Mouse (Mus musculus) lung, embryonic 14.5 days (tissue): ENCODE measurements around the gene Exoc7. TPM values are rescaled to one million over a fixed set of nuclear protein-coding genes. Genes with fewer than 3 reads are reported as not detected.

Experiments used
- ATAC-seq: fragments of 200-750 bp; cut with Nextera tagmentation; 2 replicates; pipeline ENCODE4 v1.8.0; 2017; ENCODE audit warnings: mild to moderate bottlenecking, moderate TSS enrichment, moderate library complexity; ENCODE audit not compliant: insufficient read depth
- DNase-seq: peaks from one replicate; pipeline ENCODE4 v3.0.0-alpha.2; 2015
- H3K27ac ChIP-seq: fragments of 300-500 bp; sonication (generic); 2 replicates; pipeline ENCODE4 v1.5.1; 2014; ENCODE audit warnings: low read depth, mild to moderate bottlenecking, moderate library complexity
- H3K27me3 ChIP-seq: fragments of 300-500 bp; sonication (generic); 2 replicates; pipeline ENCODE4 v1.6.1; 2014; ENCODE audit warnings: low read length, control low read depth; ENCODE audit not compliant: insufficient read depth
- H3K36me3 ChIP-seq: fragments of 300-500 bp; sonication (generic); 2 replicates; pipeline ENCODE4 v1.6.1; 2014; ENCODE audit warnings: control low read depth; ENCODE audit not compliant: insufficient read depth
- H3K4me1 ChIP-seq: fragments of 300-500 bp; sonication (generic); 2 replicates; pipeline ENCODE4 v1.6.1; 2014; ENCODE audit warnings: antibody characterized with exemption, control low read depth; ENCODE audit not compliant: insufficient read depth
- H3K4me2 ChIP-seq: fragments of 300-500 bp; sonication (generic); 2 replicates; pipeline ENCODE4 v1.6.1; 2014; ENCODE audit warnings: mild to moderate bottlenecking
- H3K4me3 ChIP-seq: fragments of 300-500 bp; sonication (generic); 2 replicates; pipeline ENCODE4 v1.5.1; 2014; ENCODE audit warnings: low read depth, low read length
- H3K9ac ChIP-seq: fragments of 300-500 bp; sonication (generic); 2 replicates; pipeline ENCODE4 v1.6.1; 2014
- H3K9me3 ChIP-seq: fragments of 300-500 bp; sonication (generic); 2 replicates; pipeline ENCODE4 v1.6.1; 2016; ENCODE audit warnings: low read depth, low read length, control low read depth
- CTCF ChIP-seq: IDR thresholded peaks from 2 replicates; pipeline ENCODE4 v1.5.1; 2016; ENCODE audit warnings: antibody characterized with exemption, low read depth
- WGBS: fragments of 180-500 bp; shearing (Covaris S2); extraction: QIAGEN DNeasy Blood & Tissue Kit; methylation state at CpG from one replicate; pipeline ENCODE4 v1.1.7; 2014; 5-methylcytosine and 5-hydroxymethylcytosine counted together
- polyA plus RNA-seq: library from polyadenylated mRNA; unstranded; fragments of >200 nt; fragmentation: Nextera tagmentation; extraction: Ambion mirVana; gene quantifications from 2 replicates; pipeline ENCODE4 v1.2.1, GENCODE M21; 2014

The Exoc7 gene
- polyA plus RNA-seq, 1 experiment from 2014 or later = 63.7 TPM

- peak; percentile 39 for TF ChIP-seq CTCF
- peaks cover 34% of the 10 kb centered on the region for H3K36me3 ChIP-seq
- H3K27ac ChIP-seq = peak within 1 kb of the TSS; percentile 90
- H3K9ac ChIP-seq = peak within 1 kb of the TSS; percentile 92
- no peaks in the 10 kb centered on the region for H3K27me3 ChIP-seq
- no peaks in the 10 kb centered on the region for H3K9me3 ChIP-seq
- peak within 1 kb of the TSS; percentile 85 for H3K4me2 ChIP-seq
- H3K4me1 ChIP-seq = peaks cover 11% of the 10 kb centered on the region
- peak within 1 kb of the TSS; percentile 97 for H3K4me3 ChIP-seq
- WGBS = 2% methylated on average over 32 of the region's 32 CpGs
- ATAC-seq (peak; percentile 99), DNase-seq (peak; percentile 97)
These were observed 32.9 kb downstream of the Exoc7 start, which contains the start of gene Srp68 for GRCm38 (mm10) chr11:116274045-116274666. TSS of gene Srp68 (minus strand) at chr11:116274217.

DNA sequence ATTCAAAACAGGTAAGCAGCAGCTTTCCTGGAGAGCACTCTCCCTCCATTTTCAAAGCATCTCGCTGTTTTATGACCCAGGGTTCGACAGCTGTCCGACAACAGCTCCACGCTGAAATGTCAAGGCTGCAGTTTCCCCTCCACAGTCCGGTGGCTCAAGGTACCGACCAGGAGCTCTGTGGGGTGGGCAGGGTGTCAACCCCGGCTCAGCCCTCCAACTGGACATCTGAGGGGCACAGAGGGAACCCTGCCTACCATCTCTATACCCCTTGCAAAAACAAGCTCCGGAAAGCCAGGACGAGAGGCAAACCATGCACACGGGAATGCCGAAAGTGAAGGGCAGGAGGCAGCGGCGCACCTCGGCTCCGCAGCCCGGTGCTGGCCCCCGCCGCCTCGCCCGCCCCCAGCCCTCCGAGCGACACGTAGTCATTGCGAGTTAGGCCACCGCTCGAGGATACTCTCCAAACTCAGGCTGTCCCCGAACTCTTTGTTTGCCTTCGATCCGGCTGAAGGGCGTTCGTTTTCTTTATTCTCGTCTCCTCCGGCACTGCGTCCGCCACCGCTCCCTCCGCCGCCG, 33.5 kb downstream of the Exoc7 start:
- Histone ChIP-seq H3K9ac (peak overlapping the region; percentile 92), H3K4me3 (peak overlapping the region; percentile 97), H3K27me3 (no peaks in the 10 kb centered on the region), H3K27ac (peak overlapping the region; percentile 90; the same call in 1 of the 2 replicates), H3K4me1 (peaks cover 11% of the 10 kb centered on the region), H3K9me3 (no peaks in the 10 kb centered on the region), H3K4me2 (peak overlapping the region; percentile 85), H3K36me3 (peaks cover 39% of the 10 kb centered on the region)
- no peak for TF ChIP-seq CTCF
- ATAC-seq (peak; percentile 32; the same call in 1 of the 2 replicates), DNase-seq (no peak)
- under 1% methylated on average over 39 of the region's 39 CpGs for WGBS

GRCm38 (mm10) chr11:116272589-116273468, 34.2 kb downstream of the Exoc7 start:
- Histone ChIP-seq H3K4me3 (peak overlapping the region; percentile 97), H3K9me3 (no peaks in the 10 kb centered on the region), H3K27ac (no peak overlapping the region), H3K9ac (peak overlapping the region; percentile 92), H3K27me3 (no peaks in the 10 kb centered on the region), H3K4me2 (peak overlapping the region; percentile 85), H3K36me3 (peaks cover 46% of the 10 kb centered on the region), H3K4me1 (peaks cover 11% of the 10 kb centered on the region)
- WGBS = 47% methylated on average over 12 of the region's 12 CpGs
- DNase-seq = no peak
- TF ChIP-seq CTCF = no peak
- ATAC-seq = no peak

- no peaks in the 10 kb centered on the region for H3K27me3 ChIP-seq
- H3K27ac ChIP-seq = no peak overlapping the region
- H3K9ac ChIP-seq = no peak overlapping the region
- H3K4me1 ChIP-seq = peaks cover 6% of the 10 kb centered on the region
- DNase-seq = no peak
- no peak for ATAC-seq
- no peak overlapping the region for H3K4me3 ChIP-seq
- peaks cover 76% of the 10 kb centered on the region for H3K36me3 ChIP-seq
- H3K9me3 ChIP-seq = no peaks in the 10 kb centered on the region
- 89% methylated on average over 8 of the region's 8 CpGs for WGBS
- TF ChIP-seq CTCF = no peak
- H3K4me2 ChIP-seq = no peak overlapping the region
These were observed 37.5 kb downstream of the Exoc7 start for GRCm38 (mm10) chr11:116269560-116269959.

- peaks cover 5% of the 10 kb centered on the region; the same call in 1 of the 2 replicates for H3K4me1 ChIP-seq
- H3K27ac ChIP-seq = no peak overlapping the region
- ATAC-seq (no peak), DNase-seq (no peak)
- no peak overlapping the region for H3K9ac ChIP-seq
- H3K9me3 ChIP-seq = no peaks in the 10 kb centered on the region
- TF ChIP-seq CTCF = no peak
- no peak overlapping the region for H3K4me2 ChIP-seq
- 93% methylated on average over 6 of the region's 6 CpGs for WGBS
- H3K4me3 ChIP-seq = no peak overlapping the region
- H3K36me3 ChIP-seq = peaks cover 89% of the 10 kb centered on the region
- H3K27me3 ChIP-seq = no peaks in the 10 kb centered on the region
These were observed 38.7 kb downstream of the Exoc7 start for GRCm38 (mm10) chr11:116268313-116268712.

- no peaks in the 10 kb centered on the region for H3K9me3 ChIP-seq
- DNase-seq (no peak), ATAC-seq (no peak)
- H3K4me3 ChIP-seq = no peak overlapping the region
- peaks cover 96% of the 10 kb centered on the region for H3K36me3 ChIP-seq
- no peaks in the 10 kb centered on the region for H3K27me3 ChIP-seq
- H3K27ac ChIP-seq = no peak overlapping the region
- H3K4me1 ChIP-seq = 0 out of 2 replicates have a peak, but pooled peaks cover 2% of the 10 kb centered on the region
- 77% methylated on average over 8 of the region's 8 CpGs for WGBS
- H3K9ac ChIP-seq = no peak overlapping the region
- TF ChIP-seq CTCF = peak; percentile 22; the same call in 1 of the 2 replicates
- H3K4me2 ChIP-seq = no peak overlapping the region
These were observed 39.4 kb downstream of the Exoc7 start for GRCm38 (mm10) chr11:116267637-116268036.
